Mouse (Mus musculus): Measurements from ENCODE around the gene Eya3.
"Not testable (repeated sequence)": the region's sequence is repeated elsewhere in the genome, so short reads cannot be mapped to it uniquely, and the experiment has no call there.

Gene Eya3

GRCm38 (mm10) chr4:132741491-132741890, 102.7 kb downstream of the Eya3 start:
- no peak for DNase-seq (ENCODE audit: low spot score)

GRCm38 (mm10) chr4:132743992-132744911, 105.5 kb downstream of the Eya3 start:
- DNase-seq (ENCODE audit: low spot score), result peak; percentile 59

- no peak for DNase-seq (ENCODE audit: low spot score)
Measured at GRCm38 (mm10) chr4:132746911-132747517, 108.2 kb downstream of the Eya3 start.

GRCm38 (mm10) chr4:132747664-132748259, 109.0 kb downstream of the Eya3 start:
- no peak for DNase-seq (ENCODE audit: low spot score)

GRCm38 (mm10) chr4:132748778-132749177, 110.0 kb downstream of the Eya3 start:
- DNase-seq (ENCODE audit: low spot score), result no peak

- DNase-seq (ENCODE audit: low spot score), result no peak
Measured at GRCm38 (mm10) chr4:132749258-132749982, 110.6 kb downstream of the Eya3 start.

- no peak for DNase-seq (ENCODE audit: low spot score)
Measured at GRCm38 (mm10) chr4:132752992-132753391, 114.2 kb downstream of the Eya3 start.

- DNase-seq (ENCODE audit: low spot score), result peak; percentile 81
Measured at GRCm38 (mm10) chr4:132756974-132757373, 118.2 kb downstream of the Eya3 start, which contains the start of gene Smpdl3b. Gene Smpdl3b (minus strand): TSS chr4:132757252.

GRCm38 (mm10) chr4:132757633-132758351, 119.0 kb downstream of the Eya3 start:
- no peak for DNase-seq (ENCODE audit: low spot score)

- DNase-seq (ENCODE audit: low spot score), result no peak
Measured at GRCm38 (mm10) chr4:132760296-132760695, 121.5 kb downstream of the Eya3 start.

GRCm38 (mm10) chr4:132762602-132763001, 123.8 kb downstream of the Eya3 start:
- no peak for DNase-seq (ENCODE audit: low spot score)

GRCm38 (mm10) chr4:132763125-132763524, 124.3 kb downstream of the Eya3 start:
- not testable (repeated sequence) for DNase-seq (ENCODE audit: low spot score)

- DNase-seq (ENCODE audit: low spot score), result peak; percentile 94
Measured at GRCm38 (mm10) chr4:132767914-132768876, 129.4 kb downstream of the Eya3 start, which contains the start of gene Rpa2. Gene Rpa2 (plus strand): TSS chr4:132768332.

- no peak for DNase-seq (ENCODE audit: low spot score)
Measured at GRCm38 (mm10) chr4:132771776-132772175, 133.0 kb downstream of the Eya3 start.

All from ovary, postnatal 36 days (tissue).